Mouse (Mus musculus): ENCODE results near the gene Vinac1. TPM values are rescaled to one million over a fixed set of nuclear protein-coding genes. Genes with fewer than 3 reads are reported as not detected.

Vinac1 gene
- not detected in 2 replicates for total RNA-seq (2017)

DNA sequence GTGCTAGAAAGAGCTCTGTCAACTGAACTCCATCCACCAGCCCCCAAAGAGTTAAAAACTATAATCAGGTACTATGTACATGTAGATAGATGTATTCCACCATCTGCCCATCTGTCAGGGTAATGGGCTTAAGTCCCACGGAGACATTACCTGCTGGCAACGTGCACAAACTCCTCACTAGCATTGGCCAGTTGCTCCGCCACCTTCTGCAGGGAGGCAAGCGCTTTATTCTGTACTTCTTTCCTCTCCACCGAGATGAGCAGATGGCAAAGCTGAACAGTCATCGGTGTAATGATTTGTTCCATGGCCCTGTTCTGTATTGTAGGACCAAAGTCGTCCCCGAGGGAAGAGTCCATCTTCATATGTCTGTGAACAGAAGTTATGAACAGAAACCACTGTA lies at the start of gene Vinac1:
Gene Vinac1 (minus strand): TSS at position 362 of the 400 bp plus-strand sequence.
- ATAC-seq (replicated peaks in 1 of 2; ENCODE audit: insufficient read depth in 1 of 2, low FRiP score in 2 of 2, low TSS enrichment in 1 of 2, low read depth in 1 of 2, poor library complexity in 2 of 2, severe bottlenecking in 2 of 2), result no peak

DNA sequence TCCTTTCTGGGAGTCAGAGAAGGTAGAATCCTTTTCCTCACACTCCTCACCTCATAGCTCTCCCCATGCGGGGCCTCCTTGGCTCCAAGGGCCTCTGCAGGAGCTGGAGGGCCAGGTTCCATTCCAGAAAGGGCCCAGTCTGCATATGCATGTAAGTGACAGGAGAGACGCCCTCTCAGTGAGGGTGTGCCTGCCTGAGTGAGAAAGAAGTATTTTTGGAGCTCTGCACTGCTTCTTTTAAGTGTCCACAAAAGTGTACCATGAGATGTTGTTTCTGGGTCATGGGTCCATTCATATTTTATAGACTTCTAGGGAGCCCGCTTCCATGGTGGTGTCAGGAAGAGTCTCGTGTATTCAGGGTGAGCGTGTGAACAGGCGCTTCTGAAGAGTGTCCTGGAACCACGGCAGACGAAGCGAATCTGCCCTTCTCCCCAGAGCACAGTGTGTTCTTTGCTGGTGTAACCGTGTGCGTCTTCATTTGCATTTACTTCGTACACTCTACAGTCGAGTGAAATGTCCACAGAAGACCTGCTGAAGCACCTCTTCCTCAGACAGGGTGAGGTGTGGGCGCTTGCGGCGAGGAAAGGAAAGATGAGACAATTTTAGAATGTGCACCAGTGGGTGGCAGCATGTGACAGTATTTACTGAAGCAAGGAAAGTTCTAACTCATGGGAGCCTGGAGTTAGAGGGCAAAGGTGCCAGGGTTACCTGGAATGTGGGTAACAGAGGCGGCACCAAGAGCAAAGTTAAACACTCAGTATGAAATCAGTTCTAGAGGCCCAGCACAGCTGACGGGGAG lies 46.2 kb upstream of the Vinac1 start:
- no peak for ATAC-seq (replicated peaks in 1 of 2; ENCODE audit: insufficient read depth in 1 of 2, low FRiP score in 2 of 2, low TSS enrichment in 1 of 2, low read depth in 1 of 2, poor library complexity in 2 of 2, severe bottlenecking in 2 of 2)

DNA sequence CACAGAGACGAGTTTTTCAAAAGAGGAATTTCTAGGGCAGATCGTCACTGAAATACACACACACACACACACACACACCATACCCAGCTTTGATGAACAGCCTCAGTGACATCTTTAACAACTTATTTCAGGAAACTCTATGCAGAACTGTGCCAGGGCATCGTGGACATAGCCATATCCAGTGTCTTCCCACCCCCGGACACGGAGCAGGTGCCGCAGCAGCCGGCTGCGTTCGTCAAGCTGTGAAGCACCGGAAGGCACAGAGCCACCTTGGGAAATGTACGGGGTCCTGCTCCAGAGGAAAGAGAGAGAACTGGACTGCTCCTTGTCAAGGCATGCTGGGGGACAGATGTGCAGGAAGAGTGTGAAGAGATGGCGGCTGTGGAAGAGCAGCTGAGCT lies 44.8 kb upstream of the Vinac1 start:
- ATAC-seq (replicated peaks in 1 of 2; ENCODE audit: insufficient read depth in 1 of 2, low FRiP score in 2 of 2, low TSS enrichment in 1 of 2, low read depth in 1 of 2, poor library complexity in 2 of 2, severe bottlenecking in 2 of 2), result no peak

DNA sequence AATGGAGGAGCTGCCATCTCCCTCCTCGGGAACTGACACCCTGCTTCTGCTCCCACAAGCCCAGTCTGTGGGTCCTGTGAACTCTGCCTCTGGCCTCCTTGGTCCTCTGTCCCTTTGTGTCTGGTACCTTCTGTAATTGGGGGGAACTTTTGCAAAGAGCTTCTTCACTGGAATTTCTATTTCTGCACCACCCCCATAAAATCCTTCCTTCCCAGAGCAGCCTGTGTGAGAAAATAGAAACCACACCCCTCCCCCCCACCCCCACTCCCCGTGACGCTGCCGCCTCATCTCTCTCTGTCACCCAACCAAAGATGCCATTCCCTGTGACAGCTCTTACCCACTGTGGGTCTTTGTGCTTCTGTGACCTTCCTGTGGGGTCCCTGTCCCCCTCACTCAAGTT lies 42.4 kb upstream of the Vinac1 start:
- ATAC-seq (replicated peaks in 1 of 2; ENCODE audit: insufficient read depth in 1 of 2, low FRiP score in 2 of 2, low TSS enrichment in 1 of 2, low read depth in 1 of 2, poor library complexity in 2 of 2, severe bottlenecking in 2 of 2), result no peak

DNA sequence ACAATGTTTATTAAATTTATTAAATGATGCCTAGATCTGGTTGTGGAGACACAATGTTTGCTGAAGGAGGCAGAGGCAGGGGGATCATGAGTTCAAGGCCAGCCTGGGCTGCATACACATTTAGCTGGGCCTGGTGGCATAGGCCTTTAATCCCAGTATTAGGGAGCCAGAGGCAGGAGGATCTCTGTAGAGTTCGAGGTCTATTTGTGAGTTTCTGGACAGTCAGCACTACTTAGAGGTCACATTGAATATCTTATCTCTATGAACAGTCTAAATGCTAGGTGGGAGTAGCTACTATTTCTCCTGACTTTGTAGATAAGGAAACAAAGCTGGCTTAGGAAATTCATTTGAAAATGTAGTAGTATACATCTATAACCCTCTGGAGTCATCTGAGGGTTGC lies 39.5 kb upstream of the Vinac1 start:
- ATAC-seq (replicated peaks in 1 of 2; ENCODE audit: insufficient read depth in 1 of 2, low FRiP score in 2 of 2, low TSS enrichment in 1 of 2, low read depth in 1 of 2, poor library complexity in 2 of 2, severe bottlenecking in 2 of 2), result no peak

DNA sequence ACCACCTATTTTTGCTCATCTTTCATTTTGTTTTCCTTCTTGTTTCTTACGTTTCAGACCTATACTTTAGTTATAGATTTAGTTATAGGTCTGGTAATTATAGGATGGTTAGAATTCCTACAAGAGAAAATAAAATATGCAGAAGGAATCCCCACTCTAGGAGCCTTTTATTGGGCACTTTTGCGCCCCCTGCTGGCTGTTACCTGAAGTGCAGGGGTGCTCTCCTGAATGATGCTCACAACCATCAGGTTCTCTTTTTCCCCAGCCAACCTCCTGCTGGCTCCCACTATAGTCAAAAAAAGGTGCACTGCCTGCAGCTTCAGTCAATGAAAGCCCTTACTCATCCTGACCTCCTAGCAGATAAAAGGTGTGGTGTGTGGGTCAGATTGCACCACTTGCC lies 37.0 kb upstream of the Vinac1 start:
- ATAC-seq (replicated peaks in 1 of 2; ENCODE audit: insufficient read depth in 1 of 2, low FRiP score in 2 of 2, low TSS enrichment in 1 of 2, low read depth in 1 of 2, poor library complexity in 2 of 2, severe bottlenecking in 2 of 2), result no peak

DNA sequence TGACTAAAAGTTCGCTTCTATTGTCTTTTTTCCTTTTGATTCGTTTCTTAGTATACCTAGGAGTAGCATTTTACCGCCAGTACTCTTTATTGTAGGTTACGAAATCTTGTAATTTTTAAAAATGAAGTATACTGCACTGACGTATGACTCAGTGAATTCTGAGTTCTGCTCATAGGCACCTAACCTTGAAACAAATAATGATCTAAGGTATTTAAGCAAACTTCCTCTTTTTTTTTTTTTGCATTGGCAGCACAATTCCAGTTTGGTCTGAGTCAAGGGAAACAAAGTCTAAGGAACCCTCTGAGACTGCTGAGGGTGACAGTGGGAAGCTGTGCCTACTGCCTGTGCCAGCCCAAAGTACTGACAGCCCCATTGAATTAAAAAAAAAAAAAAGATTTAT lies 35.5 kb upstream of the Vinac1 start:
- no peak for ATAC-seq (replicated peaks in 1 of 2; ENCODE audit: insufficient read depth in 1 of 2, low FRiP score in 2 of 2, low TSS enrichment in 1 of 2, low read depth in 1 of 2, poor library complexity in 2 of 2, severe bottlenecking in 2 of 2)

DNA sequence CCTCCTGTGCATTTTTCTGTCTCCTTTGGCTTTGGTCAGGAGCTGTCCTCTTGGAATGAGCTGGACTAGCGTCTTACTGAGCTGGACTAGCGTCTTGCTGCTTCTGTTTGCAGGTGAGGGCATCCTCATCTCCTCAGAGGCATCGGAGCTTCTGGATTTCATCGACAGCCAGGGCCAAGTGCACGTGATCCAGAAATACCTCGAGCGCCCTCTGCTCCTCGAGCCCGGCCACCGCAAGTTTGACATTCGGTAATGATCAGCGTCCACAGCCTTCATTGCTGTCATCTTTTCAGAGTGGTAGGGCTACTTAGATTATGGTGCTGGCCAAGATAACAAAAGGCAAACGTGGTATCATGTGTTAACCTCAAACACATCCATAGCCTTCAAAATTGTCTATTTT lies 33.1 kb upstream of the Vinac1 start:
- ATAC-seq (replicated peaks in 1 of 2; ENCODE audit: insufficient read depth in 1 of 2, low FRiP score in 2 of 2, low TSS enrichment in 1 of 2, low read depth in 1 of 2, poor library complexity in 2 of 2, severe bottlenecking in 2 of 2), result no peak

DNA sequence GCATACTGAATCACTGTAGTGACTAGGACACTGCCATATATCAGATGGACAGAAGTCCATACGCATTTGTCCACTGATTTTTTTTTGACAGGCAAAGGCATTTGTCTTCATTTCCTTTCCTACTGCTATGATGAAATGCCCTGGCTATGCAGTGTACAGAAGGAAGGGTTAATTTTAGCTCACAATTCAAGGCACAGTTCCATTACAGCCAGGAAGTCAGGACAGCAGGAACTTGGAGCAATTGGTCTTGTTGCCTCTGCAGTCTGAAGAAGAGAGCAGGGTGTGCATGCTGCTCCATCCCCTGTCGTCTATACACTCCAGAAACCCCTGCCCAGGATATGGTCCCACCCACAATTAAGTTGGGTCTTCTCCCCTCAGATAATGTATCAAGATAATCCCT lies 31.2 kb upstream of the Vinac1 start:
- no peak for ATAC-seq (replicated peaks in 1 of 2; ENCODE audit: insufficient read depth in 1 of 2, low FRiP score in 2 of 2, low TSS enrichment in 1 of 2, low read depth in 1 of 2, poor library complexity in 2 of 2, severe bottlenecking in 2 of 2)

DNA sequence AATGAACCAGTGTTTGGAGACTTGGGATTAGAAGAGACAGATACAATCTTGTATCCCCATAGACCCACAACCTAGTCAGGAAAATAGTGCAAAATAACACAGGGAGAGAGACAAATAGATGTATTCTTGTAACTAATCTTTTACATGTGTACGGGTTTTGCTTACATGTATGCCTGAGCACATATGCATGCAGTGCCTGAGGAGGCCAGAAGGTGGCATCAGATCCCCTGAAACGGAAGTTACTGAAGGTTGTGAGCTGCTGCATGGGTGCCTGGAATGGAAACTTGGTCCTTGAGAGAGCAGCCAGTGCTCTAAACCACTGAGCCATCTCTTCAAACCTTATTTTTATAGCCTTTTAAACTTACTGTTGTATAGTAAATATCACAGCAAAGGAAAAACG lies 30.3 kb upstream of the Vinac1 start:
- no peak for ATAC-seq (replicated peaks in 1 of 2; ENCODE audit: insufficient read depth in 1 of 2, low FRiP score in 2 of 2, low TSS enrichment in 1 of 2, low read depth in 1 of 2, poor library complexity in 2 of 2, severe bottlenecking in 2 of 2)

DNA sequence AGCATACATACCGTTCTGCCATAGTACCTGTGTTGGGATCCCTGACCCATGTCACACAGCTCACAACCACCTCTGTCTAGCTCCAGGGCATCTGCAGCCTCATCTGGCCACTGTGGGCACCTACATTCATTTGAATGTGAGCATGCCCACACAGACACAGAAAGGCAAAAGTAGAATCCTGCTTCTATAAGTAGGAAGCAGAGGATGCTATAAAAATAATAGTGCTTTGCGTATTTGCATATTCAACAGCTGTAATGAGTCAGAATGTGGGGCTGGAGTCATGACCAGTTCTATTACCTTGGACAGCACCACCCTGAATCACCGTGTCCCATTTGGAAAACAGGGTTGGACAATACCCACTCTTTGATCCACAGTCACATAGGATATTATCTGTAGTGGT lies 22.3 kb upstream of the Vinac1 start:
- no peak for ATAC-seq (replicated peaks in 1 of 2; ENCODE audit: insufficient read depth in 1 of 2, low FRiP score in 2 of 2, low TSS enrichment in 1 of 2, low read depth in 1 of 2, poor library complexity in 2 of 2, severe bottlenecking in 2 of 2)

DNA sequence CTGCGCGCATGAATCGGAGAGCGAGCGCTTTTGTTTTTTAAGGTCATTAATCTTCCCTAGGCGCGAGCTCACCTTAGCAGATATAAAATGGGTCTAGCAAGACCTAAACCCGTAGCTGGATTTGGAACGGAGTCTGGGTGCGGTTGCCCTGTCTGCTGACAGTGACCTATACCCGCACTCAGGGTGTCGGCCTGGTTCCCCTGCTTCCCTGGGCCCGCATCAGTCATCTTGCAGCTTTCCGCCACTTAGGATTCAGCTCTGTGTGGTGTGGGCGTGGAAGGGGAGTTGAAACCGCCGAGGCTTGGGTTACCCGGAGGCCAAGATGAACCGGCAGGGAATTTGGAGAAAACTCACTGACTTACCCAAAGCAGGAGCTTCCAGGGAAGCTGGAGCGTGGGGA lies 18.4 kb upstream of the Vinac1 start:
- peak; percentile 66 to 82 for ATAC-seq (replicated peaks in 1 of 2; ENCODE audit: insufficient read depth in 1 of 2, low FRiP score in 2 of 2, low TSS enrichment in 1 of 2, low read depth in 1 of 2, poor library complexity in 2 of 2, severe bottlenecking in 2 of 2)

DNA sequence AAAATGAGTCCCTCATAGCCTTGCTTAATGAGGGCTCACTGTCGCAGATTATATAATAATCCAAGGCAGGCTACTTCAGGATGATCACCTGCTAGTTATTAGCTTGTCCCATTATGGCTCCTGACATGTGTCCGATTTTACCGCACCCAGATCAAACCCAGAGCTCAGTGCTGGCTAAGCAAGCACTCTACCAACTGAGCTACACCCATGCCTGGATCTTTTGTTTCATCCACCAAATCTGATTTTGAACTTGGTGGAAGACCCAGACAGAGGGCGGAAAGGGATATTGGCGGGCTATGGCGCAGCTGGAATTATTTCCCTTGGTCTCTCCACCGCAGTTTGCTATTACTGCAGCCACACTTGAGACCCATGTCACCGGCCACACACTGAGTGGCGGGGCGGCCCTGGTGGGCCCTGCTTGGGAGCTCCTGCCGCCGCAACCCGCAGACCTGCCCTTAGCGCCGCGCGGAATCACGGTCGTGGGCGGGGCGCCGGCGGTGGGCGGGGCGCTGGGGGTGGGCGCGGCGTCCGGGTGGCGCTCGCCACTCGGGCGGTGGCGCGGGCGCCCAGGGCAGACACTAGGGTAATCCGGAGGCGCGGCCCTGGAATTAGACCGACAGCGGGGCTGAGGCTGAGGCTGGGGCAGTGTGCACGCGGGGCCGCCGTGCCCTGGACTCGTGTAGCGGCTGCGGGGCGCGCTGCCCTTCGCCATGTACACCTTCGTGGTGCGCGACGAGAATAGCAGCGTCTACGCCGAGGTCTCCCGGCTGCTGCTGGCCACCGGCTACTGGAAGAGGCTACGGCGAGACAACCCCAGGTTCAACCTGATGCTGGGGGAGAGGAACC lies 17.7 kb upstream of the Vinac1 start, which contains the start of gene Ttl:
Gene Ttl (plus strand): TSS at position 506 of the 846 bp plus-strand sequence.
- ATAC-seq (replicated peaks in 1 of 2; ENCODE audit: insufficient read depth in 1 of 2, low FRiP score in 2 of 2, low TSS enrichment in 1 of 2, low read depth in 1 of 2, poor library complexity in 2 of 2, severe bottlenecking in 2 of 2), result peak; percentile 40 to 79

DNA sequence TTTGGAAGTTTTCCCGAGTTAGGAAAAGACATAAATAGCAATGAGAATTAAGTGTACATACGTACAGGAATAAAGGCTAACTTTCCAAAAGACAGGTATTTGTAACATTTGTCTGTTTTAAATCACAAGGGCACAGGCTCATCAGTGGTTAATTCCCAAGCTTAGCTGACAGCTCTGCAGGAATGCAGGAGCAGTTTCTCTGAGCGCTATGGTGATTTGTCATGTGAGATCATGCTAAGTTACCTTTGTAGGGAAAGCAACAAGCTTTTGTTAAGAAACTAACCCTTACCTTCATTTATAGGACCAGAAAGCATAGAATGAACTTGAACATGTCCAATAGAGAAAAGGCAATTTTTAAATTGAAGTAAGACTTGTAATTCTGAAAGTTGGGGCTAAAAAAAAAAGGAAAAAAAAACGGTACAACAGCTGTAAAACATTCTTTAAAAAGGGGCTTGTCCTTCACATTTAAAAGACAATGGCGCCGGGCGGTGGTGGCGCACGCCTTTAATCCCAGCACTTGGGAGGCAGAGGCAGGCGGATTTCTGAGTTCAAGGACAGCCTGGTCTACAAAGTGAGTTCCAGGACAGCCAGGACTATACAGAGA lies 13.6 kb upstream of the Vinac1 start:
- ATAC-seq (replicated peaks in 1 of 2; ENCODE audit: insufficient read depth in 1 of 2, low FRiP score in 2 of 2, low TSS enrichment in 1 of 2, low read depth in 1 of 2, poor library complexity in 2 of 2, severe bottlenecking in 2 of 2), result no peak

DNA sequence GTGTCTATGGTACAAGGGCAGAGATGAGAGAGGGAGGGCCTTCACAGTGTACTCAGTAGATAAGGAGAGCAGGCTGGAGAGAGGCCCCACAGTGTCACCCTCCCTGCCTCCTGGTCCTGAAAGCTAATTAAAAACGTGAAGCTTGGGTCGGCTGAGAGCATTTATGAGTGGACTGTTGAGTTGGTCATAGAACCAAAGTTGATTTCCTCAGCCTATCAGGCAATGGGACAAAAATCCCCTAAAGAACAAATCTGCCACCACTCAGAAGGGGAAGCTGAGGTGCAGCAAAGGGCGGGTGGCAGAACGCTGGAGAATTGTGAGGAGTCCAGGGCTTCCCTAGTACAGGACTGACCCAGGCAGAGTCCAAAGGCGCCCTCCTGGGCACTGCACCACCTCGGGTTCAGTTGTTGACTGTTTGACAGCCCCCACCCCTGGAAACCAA lies 10.0 kb upstream of the Vinac1 start:
- ATAC-seq (replicated peaks in 1 of 2; ENCODE audit: insufficient read depth in 1 of 2, low FRiP score in 2 of 2, low TSS enrichment in 1 of 2, low read depth in 1 of 2, poor library complexity in 2 of 2, severe bottlenecking in 2 of 2), result no peak

DNA sequence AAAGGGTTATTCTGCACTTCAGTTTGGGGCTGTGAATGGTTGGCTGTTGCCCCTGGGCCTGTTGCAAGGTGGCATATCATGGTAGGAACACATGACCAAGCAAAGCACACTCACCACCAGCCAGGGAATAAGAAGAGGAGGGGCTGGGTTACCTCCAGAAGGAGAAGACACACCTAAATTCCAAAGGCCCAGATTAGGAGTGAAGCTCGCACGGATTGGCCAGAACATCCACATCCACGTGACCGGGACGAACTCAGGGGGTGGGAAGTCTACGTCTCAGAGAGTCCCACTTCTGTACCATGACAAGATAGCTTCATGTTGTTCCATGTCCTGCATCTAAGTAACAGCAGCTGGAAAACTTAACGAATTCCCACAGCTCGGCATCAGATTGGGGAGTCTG lies 9.3 kb upstream of the Vinac1 start:
- no peak for ATAC-seq (replicated peaks in 1 of 2; ENCODE audit: insufficient read depth in 1 of 2, low FRiP score in 2 of 2, low TSS enrichment in 1 of 2, low read depth in 1 of 2, poor library complexity in 2 of 2, severe bottlenecking in 2 of 2)

DNA sequence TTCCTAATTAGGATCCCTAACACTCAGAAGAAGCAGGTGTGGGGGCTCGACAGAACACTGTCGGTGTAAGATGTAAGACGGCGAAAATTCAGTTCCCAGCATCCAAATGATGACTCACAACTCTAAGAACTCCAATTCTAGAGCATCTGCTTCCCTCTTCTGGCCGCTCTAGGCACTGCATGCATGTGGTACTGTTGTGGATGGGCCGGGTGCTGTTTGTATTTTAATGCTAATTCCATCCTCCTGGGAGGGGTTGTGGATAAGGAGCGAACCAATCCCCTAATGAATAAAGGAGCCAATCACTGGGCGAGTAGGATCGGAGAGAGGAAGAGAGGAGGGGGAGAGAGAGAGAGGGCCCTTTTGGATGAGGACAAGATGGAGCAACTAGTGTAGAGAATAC lies 8.6 kb upstream of the Vinac1 start:
- ATAC-seq (replicated peaks in 1 of 2; ENCODE audit: insufficient read depth in 1 of 2, low FRiP score in 2 of 2, low TSS enrichment in 1 of 2, low read depth in 1 of 2, poor library complexity in 2 of 2, severe bottlenecking in 2 of 2), result no peak

DNA sequence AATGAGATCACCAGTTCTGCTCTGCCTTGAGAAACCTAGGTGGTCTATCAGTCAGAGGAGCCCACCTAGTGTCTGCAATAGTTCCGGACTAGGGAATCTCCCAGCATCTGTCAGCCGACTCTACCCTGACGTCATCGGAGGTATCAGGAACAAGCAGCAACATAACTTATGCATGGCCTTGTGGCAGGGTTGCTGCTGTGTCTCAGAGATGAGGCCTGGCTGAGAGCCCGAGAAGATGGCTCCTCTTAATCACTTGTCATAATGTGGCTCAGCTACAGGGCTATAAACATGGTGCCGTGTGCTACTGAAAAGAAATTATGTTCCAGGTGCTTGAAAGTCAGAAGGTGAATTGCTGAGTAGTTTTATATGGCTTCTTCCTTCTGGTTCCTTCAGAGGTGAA lies 7.8 kb upstream of the Vinac1 start:
- ATAC-seq (replicated peaks in 1 of 2; ENCODE audit: insufficient read depth in 1 of 2, low FRiP score in 2 of 2, low TSS enrichment in 1 of 2, low read depth in 1 of 2, poor library complexity in 2 of 2, severe bottlenecking in 2 of 2), result no peak

Data from hematopoietic stem cell, adult 5-6 weeks (primary cell).